Mouse (Mus musculus) G1E (cell line): ENCODE measurements around the gene Amz1. TPM values are rescaled to one million over a fixed set of nuclear protein-coding genes. Genes with fewer than 3 reads are reported as not detected.
A peak's percentile ranks its signal among the peaks of the same experiment; 100 is the strongest.

Source experiments
- ATAC-seq: 2 replicates; pipeline ENCODE4 v1.8.0; 2016; ENCODE audit warnings: mild to moderate bottlenecking; ENCODE audit not compliant: insufficient number of reproducible peaks, poor library complexity, low FRiP score, severe bottlenecking; ENCODE audit errors: extremely low read depth
- DNase-seq: peaks from one replicate; pipeline ENCODE4 v3.0.0; 2012; ENCODE audit warnings: low spot score
- H3K27me3 ChIP-seq: 2 replicates; pipeline ENCODE4 v1.6.1; 2012; ENCODE audit warnings: mild to moderate bottlenecking, low read length, inconsistent platforms; ENCODE audit not compliant: insufficient read depth
- H3K36me3 ChIP-seq: replicated peaks from 2 replicates; pipeline ENCODE3; 2012; ENCODE audit warnings: mild to moderate bottlenecking, inconsistent platforms
- H3K4me1 ChIP-seq: 2 replicates; pipeline ENCODE4 v1.6.1; 2012; ENCODE audit warnings: low read depth, low read length, inconsistent platforms, mixed read lengths; ENCODE audit not compliant: insufficient read depth
- H3K4me3 ChIP-seq: 2 replicates; pipeline ENCODE4 v1.5.1; 2012; ENCODE audit warnings: low read depth, mild to moderate bottlenecking, inconsistent platforms, low read length, moderate library complexity, mixed read lengths
- H3K9me3 ChIP-seq: replicated peaks from 2 replicates; pipeline ENCODE4 v1.6.1; 2012; ENCODE audit warnings: inconsistent platforms
- CTCF ChIP-seq: IDR thresholded peaks from 2 replicates; pipeline ENCODE4 v1.5.1; 2012; ENCODE audit warnings: low read depth, low read length, inconsistent platforms, mixed read lengths
- GATA1 ChIP-seq: IDR thresholded peaks from 2 replicates; pipeline ENCODE4 v1.6.1; 2012; ENCODE audit warnings: borderline replicate concordance, low read length, inconsistent platforms, mixed read lengths
- GATA2 ChIP-seq: IDR thresholded peaks from 2 replicates; pipeline ENCODE4 v1.6.1; 2012; ENCODE audit warnings: low read depth, low read length, inconsistent platforms, borderline replicate concordance
- POLR2AphosphoS5 ChIP-seq: IDR thresholded peaks from 2 replicates; pipeline ENCODE4 v1.6.1; 2012; ENCODE audit warnings: low read depth, low read length, inconsistent platforms; ENCODE audit not compliant: insufficient replicate concordance
- TAL1 ChIP-seq: conservative IDR thresholded peaks from 2 replicates; pipeline ENCODE4 v1.6.1; 2012; ENCODE audit warnings: low read depth, low read length, inconsistent platforms, mixed read lengths
- polyA plus RNA-seq: library from polyadenylated mRNA; stranded (reverse); fragments of >175 nt; gene quantifications from 2 replicates; pipeline ENCODE4 v1.2.3, GENCODE M21; 2012
- total RNA-seq, 2 experiments: library from RNA; stranded (forward) in 1 of 2; stranded (reverse) in 1 of 2; fragments of 200-1000 nt in 1 of 2; fragments of >200 nt in 1 of 2; fragmentation: Nextera tagmentation in 1 of 2; gene quantifications; 2 replicates each; pipeline ENCODE4 v1.2.3; 2014 to 2017

Amz1 gene
- total and polyA plus RNA-seq, 3 experiments: 0.37 to 1.4 TPM; not detected in 1

DNA sequence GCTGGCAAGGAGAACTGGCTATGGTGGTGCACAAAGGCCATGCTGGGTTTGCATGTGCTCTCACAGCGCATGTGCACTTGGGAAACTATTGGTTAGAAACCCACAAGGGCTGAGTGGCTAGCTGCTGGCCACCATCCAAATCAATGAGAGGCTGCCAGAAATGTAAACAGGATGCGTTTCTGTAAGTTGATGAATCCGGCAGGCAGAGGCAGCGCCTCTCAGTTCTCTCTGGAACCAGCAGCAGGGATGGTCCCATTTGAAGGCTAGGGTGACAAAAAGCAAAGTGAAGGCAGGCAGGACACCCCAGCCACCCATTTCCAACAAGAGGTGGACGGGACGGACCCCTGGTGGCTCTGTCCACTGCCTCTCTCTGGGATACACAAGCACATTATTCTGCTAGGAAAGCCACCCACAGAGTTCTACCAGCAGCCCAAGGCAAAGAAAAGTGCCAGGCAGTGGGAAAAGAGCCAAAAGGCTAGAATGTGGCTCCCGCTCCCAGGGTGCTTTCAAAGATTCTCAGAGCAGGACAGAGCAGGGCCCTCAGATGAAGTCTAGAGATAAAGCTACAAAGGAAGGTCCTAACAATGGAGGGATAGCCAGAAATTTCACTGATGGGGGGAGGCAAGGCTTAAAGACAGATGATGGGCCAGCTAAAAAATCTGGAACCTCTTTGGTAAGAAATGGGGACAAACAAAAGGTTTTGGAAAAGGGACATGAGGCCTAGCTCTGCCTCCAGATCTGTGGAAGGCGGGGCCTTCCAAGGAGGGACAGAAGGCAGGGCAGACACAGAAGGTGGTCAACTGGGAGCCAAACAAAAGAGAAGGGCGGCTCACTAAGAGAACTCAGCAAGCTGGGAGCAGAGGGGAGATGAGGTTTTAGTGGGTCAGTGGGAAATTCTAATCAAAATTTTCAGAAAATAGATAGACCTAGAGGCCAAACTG, 67.3 kb downstream of the Amz1 start:
- Histone ChIP-seq H3K4me3 (no peak overlapping the region), H3K4me1 (peaks cover 63% of the 10 kb centered on the region), H3K27me3 (no peaks in the 10 kb centered on the region), H3K36me3 (peaks cover 41% of the 10 kb centered on the region), H3K9me3 (no peaks in the 10 kb centered on the region)
- DNase-seq: no peak
- no peak for ATAC-seq
- TF ChIP-seq TAL1 (no peak), GATA2 (no peak)

DNA sequence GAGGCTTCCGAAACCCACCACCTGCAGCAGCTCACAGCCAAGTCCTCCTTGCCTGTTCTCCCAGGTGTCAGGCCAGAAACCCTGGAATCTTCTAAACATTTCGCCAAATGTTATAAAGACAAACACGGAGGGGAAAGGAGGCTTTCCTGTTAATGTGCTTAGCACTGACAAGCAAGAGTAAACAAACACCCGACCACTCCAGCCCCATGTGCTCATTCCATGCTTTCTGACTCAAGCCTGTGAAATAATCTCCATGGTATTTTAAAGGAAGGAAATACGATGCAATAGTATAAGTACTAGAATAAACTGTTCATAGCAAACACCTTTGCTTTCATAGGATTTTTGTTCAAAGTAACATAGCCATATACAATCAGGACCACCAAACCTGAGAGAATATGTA, 68.3 kb downstream of the Amz1 start:
- DNase-seq (no peak), ATAC-seq (no peak)
- no peaks in the 10 kb centered on the region for H3K27me3 ChIP-seq
- H3K4me3 ChIP-seq: no peak overlapping the region
- no peak for TF ChIP-seq CTCF
- H3K9me3 ChIP-seq: no peaks in the 10 kb centered on the region
- H3K36me3 ChIP-seq: peaks cover 31% of the 10 kb centered on the region
- peaks cover 71% of the 10 kb centered on the region for H3K4me1 ChIP-seq

- H3K9me3 ChIP-seq: no peaks in the 10 kb centered on the region
- peaks cover 24% of the 10 kb centered on the region for H3K36me3 ChIP-seq
- H3K4me3 ChIP-seq: no peak overlapping the region; the same call in 1 of the 2 replicates
- peak; percentile 15; the same call in 1 of the 2 replicates for ATAC-seq
- TF ChIP-seq CTCF: no peak
- no peak for TF ChIP-seq TAL1
- no peak for TF ChIP-seq GATA1
- TF ChIP-seq GATA2: no peak
- no peak for TF ChIP-seq POLR2AphosphoS5
- peaks cover 78% of the 10 kb centered on the region for H3K4me1 ChIP-seq
- no peaks in the 10 kb centered on the region for H3K27me3 ChIP-seq
- no peak for DNase-seq
Observed at GRCm38 (mm10) chr5:140794753-140795152, 70.8 kb downstream of the Amz1 start.

GRCm38 (mm10) chr5:140795176-140795575, 71.2 kb downstream of the Amz1 start:
- Histone ChIP-seq H3K27me3 (no peaks in the 10 kb centered on the region), H3K4me1 (peaks cover 75% of the 10 kb centered on the region), H3K4me3 (no peak overlapping the region), H3K36me3 (peaks cover 23% of the 10 kb centered on the region), H3K9me3 (no peaks in the 10 kb centered on the region)
- ATAC-seq (peak; percentile 84), DNase-seq (peak; percentile 36)
- TF ChIP-seq TAL1: no peak
- no peak for TF ChIP-seq POLR2AphosphoS5

DNA sequence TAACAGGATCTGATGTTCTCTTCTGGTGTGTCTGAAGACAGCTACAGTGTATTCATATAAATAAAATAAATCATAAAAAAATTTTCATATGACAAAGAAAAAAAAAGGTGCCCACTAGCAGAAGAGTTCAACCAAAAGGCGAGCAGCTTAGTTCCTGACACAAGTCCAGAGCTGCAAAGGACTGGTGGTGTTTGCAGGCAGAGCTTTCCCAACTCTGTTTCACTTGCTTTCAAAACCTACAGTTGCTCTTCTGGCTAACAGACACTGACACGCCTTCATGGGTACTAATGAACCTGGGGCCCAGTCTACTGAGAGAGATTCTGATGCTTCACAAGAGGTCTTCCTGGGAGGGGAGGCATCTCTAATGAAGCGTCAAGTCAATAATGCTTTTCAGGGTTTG, 72.1 kb downstream of the Amz1 start:
- Histone ChIP-seq H3K4me3 (no peak overlapping the region), H3K9me3 (no peaks in the 10 kb centered on the region), H3K27me3 (no peaks in the 10 kb centered on the region), H3K36me3 (peaks cover 28% of the 10 kb centered on the region), H3K4me1 (peaks cover 73% of the 10 kb centered on the region)
- no peak for ATAC-seq
- DNase-seq: no peak
- TF ChIP-seq CTCF (no peak), TAL1 (no peak), POLR2AphosphoS5 (no peak), GATA2 (no peak), GATA1 (no peak)

DNA sequence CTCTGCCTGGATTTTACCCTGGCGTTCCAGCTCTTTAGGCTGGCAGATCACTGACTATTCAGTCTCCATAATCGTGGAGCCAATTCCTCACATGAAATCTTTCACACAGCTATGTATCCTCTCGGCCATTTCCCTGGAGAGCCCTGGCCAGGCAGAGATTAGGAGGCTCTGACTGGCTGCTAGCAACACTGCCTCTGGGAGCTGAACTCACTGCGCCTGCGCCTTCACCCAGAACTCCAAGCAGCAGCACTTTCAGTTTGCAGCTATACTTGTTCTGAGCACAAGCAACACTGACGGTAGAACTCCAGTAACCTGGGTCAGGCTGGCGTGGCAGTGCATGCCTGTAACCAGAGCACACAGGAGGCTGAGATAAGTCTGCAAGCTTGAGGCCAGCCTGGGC, 74.2 kb downstream of the Amz1 start:
- ATAC-seq (no peak), DNase-seq (no peak)
- H3K9me3 ChIP-seq: no peaks in the 10 kb centered on the region
- TF ChIP-seq TAL1: no peak
- TF ChIP-seq CTCF: no peak
- no peak for TF ChIP-seq GATA1
- no peak for TF ChIP-seq POLR2AphosphoS5
- no peak for TF ChIP-seq GATA2
- no peak overlapping the region for H3K4me3 ChIP-seq
- no peaks in the 10 kb centered on the region for H3K27me3 ChIP-seq
- peaks cover 63% of the 10 kb centered on the region for H3K4me1 ChIP-seq
- H3K36me3 ChIP-seq: peaks cover 44% of the 10 kb centered on the region

GRCm38 (mm10) chr5:140798775-140799174, 74.8 kb downstream of the Amz1 start:
- ATAC-seq (no peak), DNase-seq (no peak)
- no peaks in the 10 kb centered on the region for H3K9me3 ChIP-seq
- TF ChIP-seq CTCF (no peak), TAL1 (no peak), GATA2 (no peak), GATA1 (no peak), POLR2AphosphoS5 (no peak)
- H3K27me3 ChIP-seq: no peaks in the 10 kb centered on the region
- H3K4me3 ChIP-seq: no peak overlapping the region
- peaks cover 46% of the 10 kb centered on the region for H3K36me3 ChIP-seq
- H3K4me1 ChIP-seq: peaks cover 57% of the 10 kb centered on the region
